Mouse (Mus musculus) urinary bladder, adult 18-20 months (tissue): ENCODE data around the gene Cebpb.

Source experiments
- DNase-seq, 2 experiments: peaks; one replicate each; pipeline ENCODE4 v3.0.0; 2022; ENCODE audit warnings: low spot score in 2 of 2, mixed read lengths in 2 of 2

Gene Cebpb

GRCm38 (mm10) chr2:167665972-167666713 is 22.6 kb upstream of the Cebpb start:
- DNase-seq = no peak

- no peak for DNase-seq
Measured at GRCm38 (mm10) chr2:167668426-167668825, 20.3 kb upstream of the Cebpb start.

- DNase-seq = no peak
Measured at GRCm38 (mm10) chr2:167669398-167669797, 19.3 kb upstream of the Cebpb start.

- no peak for DNase-seq
Measured at GRCm38 (mm10) chr2:167671101-167671633, 17.5 kb upstream of the Cebpb start.

- no peak for DNase-seq
Measured at GRCm38 (mm10) chr2:167672212-167672685, 16.5 kb upstream of the Cebpb start.

- no peak for DNase-seq
Measured at GRCm38 (mm10) chr2:167675120-167675909, 13.4 kb upstream of the Cebpb start.

- no peak for DNase-seq
Measured at GRCm38 (mm10) chr2:167678600-167678999, 10.1 kb upstream of the Cebpb start.

GRCm38 (mm10) chr2:167679902-167680430 is 8.7 kb upstream of the Cebpb start:
- DNase-seq = peak in 1 of 2 experiments; percentile 76

GRCm38 (mm10) chr2:167680657-167681056 is 8.1 kb upstream of the Cebpb start:
- no peak for DNase-seq

- DNase-seq = no peak
Measured at GRCm38 (mm10) chr2:167683721-167684120, 5.0 kb upstream of the Cebpb start.

GRCm38 (mm10) chr2:167685137-167685536 is 3.6 kb upstream of the Cebpb start:
- DNase-seq = peak; percentile 91 to 99

GRCm38 (mm10) chr2:167685865-167686264 is 2.9 kb upstream of the Cebpb start:
- no peak for DNase-seq

- DNase-seq = no peak
Measured at GRCm38 (mm10) chr2:167686382-167687249, 2.1 kb upstream of the Cebpb start.

- DNase-seq = no peak
Measured at GRCm38 (mm10) chr2:167687250-167687586, 1.5 kb upstream of the Cebpb start.

- DNase-seq = peak in 1 of 2 experiments; percentile 51
Measured at GRCm38 (mm10) chr2:167687651-167688101, 1.0 kb upstream of the Cebpb start.

GRCm38 (mm10) chr2:167688126-167688497 is 603 bp upstream of the Cebpb start:
- DNase-seq = no peak

- DNase-seq = peak; percentile 51 to 71
Measured at GRCm38 (mm10) chr2:167689501-167690218, 945 bp downstream of the Cebpb start, which contains the start of gene Tmem189. Gene Tmem189 (minus strand): TSS chr2:167689822.

- peak in 1 of 2 experiments; percentile 45 for DNase-seq
Measured at GRCm38 (mm10) chr2:167690219-167690961, 1.7 kb downstream of the Cebpb start.

GRCm38 (mm10) chr2:167690962-167691311 is 2.2 kb downstream of the Cebpb start:
- DNase-seq = peak in 1 of 2 experiments; percentile 55

GRCm38 (mm10) chr2:167691410-167691809 is 2.7 kb downstream of the Cebpb start:
- DNase-seq = no peak
